Mouse (Mus musculus) spleen, adult 2 months (tissue): ENCODE results near the gene Slc47a2. TPM values are rescaled to one million over a fixed set of nuclear protein-coding genes. Genes with fewer than 3 reads are reported as not detected.
"Not testable (repeated sequence)": the region's sequence is repeated elsewhere in the genome, so short reads cannot be mapped to it uniquely, and the experiment has no call there.

ENCODE experiments used
- DNase-seq, 2 experiments: peaks; one replicate each; pipeline versions ENCODE4 v3.0.0 to v3.0.0-alpha.2; 2012 to 2021; ENCODE audit warnings: low spot score in 2 of 2, low read depth in 1 of 2
- H3K27ac ChIP-seq: fragments of 200-500 bp; 2 replicates; pipeline ENCODE4 v1.5.1; 2012; ENCODE audit warnings: low read length, inconsistent platforms; ENCODE audit not compliant: insufficient read depth
- H3K27me3 ChIP-seq: fragments of 200-500 bp; 2 replicates; pipeline ENCODE4 v1.6.1; 2012; ENCODE audit warnings: mild to moderate bottlenecking, moderate library complexity, low read length, inconsistent platforms; ENCODE audit not compliant: control insufficient read depth, insufficient read depth
- H3K36me3 ChIP-seq: fragments of 200-500 bp; 2 replicates; pipeline ENCODE4 v1.6.1; 2012; ENCODE audit warnings: mild to moderate bottlenecking, low read length, inconsistent platforms; ENCODE audit not compliant: control insufficient read depth, insufficient read depth
- H3K4me1 ChIP-seq: fragments of 200-500 bp; 2 replicates; pipeline ENCODE4 v1.6.1; 2011; ENCODE audit warnings: inconsistent platforms; ENCODE audit not compliant: control insufficient read depth, insufficient read depth, insufficient read length
- H3K4me3 ChIP-seq: fragments of 200-500 bp; 2 replicates; pipeline ENCODE4 v1.5.1; 2011; ENCODE audit warnings: mild to moderate bottlenecking, inconsistent platforms; ENCODE audit not compliant: insufficient read depth, insufficient read length; ENCODE audit errors: extremely low read depth
- CTCF ChIP-seq: fragments of 200-500 bp; IDR thresholded peaks from 2 replicates; pipeline ENCODE4 v1.5.1; 2011; ENCODE audit warnings: mild to moderate bottlenecking, inconsistent platforms; ENCODE audit not compliant: insufficient read depth, insufficient read length, insufficient replicate concordance; ENCODE audit errors: extremely low read depth
- POLR2A ChIP-seq: fragments of 200-500 bp; IDR thresholded peaks from 2 replicates; pipeline ENCODE4 v1.6.1; 2011; ENCODE audit warnings: low read depth, low read length, inconsistent platforms
- WGBS: fragments of 180-500 bp; shearing (Covaris S2); methylation state at CpG from one replicate; pipeline ENCODE4 v1.1.7; 2018; 5-methylcytosine and 5-hydroxymethylcytosine counted together
- polyA plus RNA-seq: library from polyadenylated mRNA; depleted of rRNA; stranded (reverse); fragments of >200 nt; gene quantifications from 2 replicates; pipeline ENCODE4 v1.2.3, GENCODE M21; 2012

Gene Slc47a2
- polyA plus RNA-seq, 1 experiment: not detected

- H3K27me3 ChIP-seq: no peaks in the 10 kb centered on the region
- H3K4me3 ChIP-seq: no peak overlapping the region
- no peak overlapping the region for H3K27ac ChIP-seq
- H3K36me3 ChIP-seq: no peaks in the 10 kb centered on the region
- WGBS: 62% methylated on average over 3 of the region's 3 CpGs
- H3K4me1 ChIP-seq: no peaks in the 10 kb centered on the region
- DNase-seq: no peak
- TF ChIP-seq CTCF: no peak
- TF ChIP-seq POLR2A: no peak
Measured at GRCm38 (mm10) chr11:61319923-61320567, 22.6 kb downstream of the Slc47a2 start.

GRCm38 (mm10) chr11:61319233-61319922 lies 23.3 kb downstream of the Slc47a2 start:
- Histone ChIP-seq H3K4me1 (no peaks in the 10 kb centered on the region), H3K36me3 (no peaks in the 10 kb centered on the region), H3K4me3 (no peak overlapping the region), H3K27me3 (no peaks in the 10 kb centered on the region), H3K27ac (no peak overlapping the region)
- 79% methylated on average over 12 of the region's 12 CpGs for WGBS
- TF ChIP-seq CTCF (no peak), POLR2A (no peak)
- no peak for DNase-seq

- no peaks in the 10 kb centered on the region for H3K4me1 ChIP-seq
- no peak overlapping the region for H3K27ac ChIP-seq
- H3K36me3 ChIP-seq: no peaks in the 10 kb centered on the region
- 32% methylated on average over 2 of the region's 2 CpGs for WGBS
- TF ChIP-seq POLR2A: no peak
- no peak for TF ChIP-seq CTCF
- DNase-seq: no peak
- no peaks in the 10 kb centered on the region for H3K27me3 ChIP-seq
- no peak overlapping the region for H3K4me3 ChIP-seq
Measured at GRCm38 (mm10) chr11:61316864-61317263, 25.8 kb downstream of the Slc47a2 start.

GRCm38 (mm10) chr11:61310321-61310720 lies 32.3 kb downstream of the Slc47a2 start:
- WGBS: 38% methylated on average over 7 of the region's 7 CpGs
- Histone ChIP-seq H3K27me3 (no peaks in the 10 kb centered on the region), H3K4me1 (peaks cover 7% of the 10 kb centered on the region; the same call in 1 of the 2 replicates), H3K27ac (no peak overlapping the region), H3K4me3 (no peak overlapping the region), H3K36me3 (no peaks in the 10 kb centered on the region)
- no peak for TF ChIP-seq POLR2A
- no peak for TF ChIP-seq CTCF
- no peak for DNase-seq

- Histone ChIP-seq H3K36me3 (no peaks in the 10 kb centered on the region), H3K4me3 (no peak overlapping the region), H3K27me3 (no peaks in the 10 kb centered on the region), H3K4me1 (peaks cover 7% of the 10 kb centered on the region; the same call in 1 of the 2 replicates), H3K27ac (no peak overlapping the region)
- TF ChIP-seq POLR2A: no peak
- TF ChIP-seq CTCF: no peak
- 17% methylated on average over 12 of the region's 12 CpGs for WGBS
- peak in 1 of 2 experiments; percentile 18 for DNase-seq
Measured at GRCm38 (mm10) chr11:61309831-61310230, 32.8 kb downstream of the Slc47a2 start.

- H3K4me3 ChIP-seq: no peak overlapping the region
- H3K27ac ChIP-seq: no peak overlapping the region
- WGBS: 59% methylated on average over 7 of the region's 7 CpGs
- no peak for DNase-seq
- TF ChIP-seq CTCF (no peak), POLR2A (no peak)
- H3K36me3 ChIP-seq: no peaks in the 10 kb centered on the region
- no peaks in the 10 kb centered on the region for H3K27me3 ChIP-seq
- peaks cover 7% of the 10 kb centered on the region; the same call in 1 of the 2 replicates for H3K4me1 ChIP-seq
Measured at GRCm38 (mm10) chr11:61307795-61308194, 34.9 kb downstream of the Slc47a2 start.

- H3K27ac ChIP-seq: no peak overlapping the region
- peak; percentile 32 to 37 for DNase-seq
- no peaks in the 10 kb centered on the region for H3K27me3 ChIP-seq
- no peaks in the 10 kb centered on the region for H3K36me3 ChIP-seq
- H3K4me3 ChIP-seq: no peak overlapping the region
- peaks cover 7% of the 10 kb centered on the region; the same call in 1 of the 2 replicates for H3K4me1 ChIP-seq
- TF ChIP-seq CTCF (peak; percentile 35; the same call in 1 of the 2 replicates), POLR2A (no peak)
- WGBS: 71% methylated on average over 4 of the region's 4 CpGs
Measured at GRCm38 (mm10) chr11:61305377-61305776, 37.3 kb downstream of the Slc47a2 start.

- not testable (repeated sequence) for DNase-seq, H3K4me3 ChIP-seq, H3K27ac ChIP-seq, H3K27me3 ChIP-seq, H3K36me3 ChIP-seq, H3K4me1 ChIP-seq
- 93% methylated on average over 6 of the region's 10 CpGs for WGBS
Measured at GRCm38 (mm10) chr11:61304535-61304934, 38.1 kb downstream of the Slc47a2 start.
